Mouse (Mus musculus) embryo, embryonic 11.5 days (tissue): ENCODE measurements around the gene Ccnb2.

Source experiments
- DNase-seq: peaks from one replicate; pipeline ENCODE4 v3.0.0-alpha.2; 2012; ENCODE audit warnings: low read depth, low spot score

The Ccnb2 gene

GRCm38 (mm10) chr9:70384494-70384893 lies 36.9 kb downstream of the Ccnb2 start:
- DNase-seq = no peak

- DNase-seq = no peak
These were observed 37.6 kb downstream of the Ccnb2 start for GRCm38 (mm10) chr9:70383750-70384149.

GRCm38 (mm10) chr9:70382091-70382490 lies 39.3 kb downstream of the Ccnb2 start:
- DNase-seq = no peak

GRCm38 (mm10) chr9:70379502-70380467 lies 41.6 kb downstream of the Ccnb2 start:
- DNase-seq = no peak

GRCm38 (mm10) chr9:70371638-70372037 lies 49.7 kb downstream of the Ccnb2 start:
- DNase-seq = no peak

- no peak for DNase-seq
These were observed 54.4 kb downstream of the Ccnb2 start for GRCm38 (mm10) chr9:70366898-70367297.

GRCm38 (mm10) chr9:70365915-70366314 lies 55.4 kb downstream of the Ccnb2 start:
- no peak for DNase-seq

- DNase-seq = no peak
These were observed 56.6 kb downstream of the Ccnb2 start for GRCm38 (mm10) chr9:70364741-70365140.

GRCm38 (mm10) chr9:70359402-70360131 lies 61.8 kb downstream of the Ccnb2 start:
- no peak for DNase-seq
